Mouse (Mus musculus) hindbrain, embryonic 11.5 days (tissue): ENCODE data around the gene Rragd. TPM values are rescaled to one million over a fixed set of nuclear protein-coding genes. Genes with fewer than 3 reads are reported as not detected.
A peak's percentile ranks its signal among the peaks of the same experiment; 100 is the strongest.

ENCODE experiments used
- ATAC-seq: fragments of 200-750 bp; cut with Nextera tagmentation; 2 replicates; pipeline ENCODE4 v1.8.0; 2017; ENCODE audit warnings: mild to moderate bottlenecking, moderate TSS enrichment, moderate library complexity; ENCODE audit not compliant: low FRiP score
- DNase-seq: peaks from one replicate; pipeline ENCODE4 v3.0.0-alpha.2; 2015; ENCODE audit warnings: low spot score
- H3K27ac ChIP-seq: fragments of 300-500 bp; sonication (generic); 2 replicates; pipeline ENCODE4 v1.5.1; 2014; ENCODE audit warnings: mild to moderate bottlenecking, low read depth, low read length
- H3K27me3 ChIP-seq: fragments of 300-500 bp; sonication (generic); 2 replicates; pipeline ENCODE4 v1.6.1; 2014; ENCODE audit warnings: mild to moderate bottlenecking, low read length, moderate library complexity, mixed read lengths; ENCODE audit not compliant: control insufficient read depth, insufficient read depth
- H3K36me3 ChIP-seq: fragments of 300-500 bp; sonication (generic); 2 replicates; pipeline ENCODE4 v1.6.1; 2014; ENCODE audit warnings: mild to moderate bottlenecking, low read length, moderate library complexity, mixed read lengths; ENCODE audit not compliant: control insufficient read depth, insufficient read depth
- H3K4me1 ChIP-seq: fragments of 300-500 bp; sonication (generic); replicated peaks from 2 replicates; pipeline ENCODE4 v1.6.1; 2014; ENCODE audit warnings: low read length, mixed read lengths; ENCODE audit not compliant: control insufficient read depth, insufficient read depth
- H3K4me2 ChIP-seq: fragments of 300-500 bp; sonication (generic); replicated peaks from 2 replicates; pipeline ENCODE4 v1.6.1; 2014; ENCODE audit warnings: mild to moderate bottlenecking, low read depth, low read length
- H3K4me3 ChIP-seq: fragments of 300-500 bp; sonication (generic); 2 replicates; pipeline ENCODE4 v1.5.1; 2014; ENCODE audit warnings: low read depth, low read length
- H3K9ac ChIP-seq: fragments of 300-500 bp; sonication (generic); 2 replicates; pipeline ENCODE4 v1.6.1; 2014; ENCODE audit warnings: low read depth, low read length
- H3K9me3 ChIP-seq: fragments of 300-500 bp; sonication (generic); 2 replicates; pipeline ENCODE4 v1.6.1; 2016; ENCODE audit warnings: low read length; ENCODE audit not compliant: control insufficient read depth
- WGBS: fragments of 180-500 bp; shearing (Covaris S2); extraction: QIAGEN DNeasy Blood & Tissue Kit; methylation state at CpG from one replicate; pipeline ENCODE4 v1.1.7; 2014; 5-methylcytosine and 5-hydroxymethylcytosine counted together
- polyA plus RNA-seq: library from polyadenylated mRNA; unstranded; fragments of >200 nt; fragmentation: Nextera tagmentation; extraction: Ambion mirVana; gene quantifications from 2 replicates; pipeline ENCODE4 v1.2.1, GENCODE M21; 2014

The Rragd gene
- polyA plus RNA-seq = 36.6 and 53.5 TPM in 2 replicates

DNA sequence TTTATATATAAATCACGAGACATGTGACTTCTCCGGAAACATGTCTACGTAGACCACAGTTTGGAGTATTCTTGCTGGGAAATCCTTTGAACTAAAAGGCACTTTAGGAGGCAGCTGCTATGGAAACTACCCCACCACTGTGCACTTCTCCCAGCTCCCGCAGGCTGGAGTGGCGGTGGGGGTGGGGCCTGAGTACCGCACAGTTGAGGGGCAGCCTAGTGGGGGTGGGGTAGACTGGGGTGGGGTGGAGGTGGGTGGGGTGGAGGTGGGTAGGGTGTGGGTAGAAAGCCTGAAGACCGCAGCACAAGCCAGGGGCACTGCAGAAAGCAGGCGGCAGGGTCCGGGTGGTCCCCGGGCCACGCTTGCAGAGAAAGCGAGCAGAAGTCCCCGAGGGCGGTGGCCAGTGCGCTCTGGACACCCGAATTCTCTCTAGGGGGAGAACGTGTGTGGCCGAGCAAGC lies at the start of gene Rragd:
Gene Rragd, plus strand, starts transcription at position 322 of the 460 bp plus-strand sequence.
- Histone ChIP-seq H3K36me3 (no peaks in the 10 kb centered on the region), H3K4me1 (no peaks in the 10 kb centered on the region; the same call in 1 of the 2 replicates), H3K4me3 (peak within 1 kb of the TSS; percentile 87), H3K27me3 (no peaks in the 10 kb centered on the region), H3K27ac (peak within 1 kb of the TSS; percentile 87), H3K4me2 (peak within 1 kb of the TSS; percentile 93), H3K9ac (peak within 1 kb of the TSS; percentile 95), H3K9me3 (no peaks in the 10 kb centered on the region)
- ATAC-seq = peak; percentile 76
- DNase-seq = peak; percentile 73
- under 1% methylated on average over 17 of the region's 18 CpGs for WGBS

GRCm38 (mm10) chr4:32936762-32937341 lies 46.0 kb upstream of the Rragd start:
- 0 out of 2 replicates have a peak, but pooled peaks cover 3% of the 10 kb centered on the region for H3K4me1 ChIP-seq
- H3K9ac ChIP-seq = no peak overlapping the region
- no peak overlapping the region for H3K4me2 ChIP-seq
- ATAC-seq (no peak), DNase-seq (no peak)
- H3K27me3 ChIP-seq = no peaks in the 10 kb centered on the region
- no peak overlapping the region; the same call in 1 of the 2 replicates for H3K27ac ChIP-seq
- WGBS = 48% methylated on average over 9 of the region's 9 CpGs
- H3K9me3 ChIP-seq = no peaks in the 10 kb centered on the region
- no peaks in the 10 kb centered on the region for H3K36me3 ChIP-seq
- no peak overlapping the region for H3K4me3 ChIP-seq

- Histone ChIP-seq H3K9me3 (no peaks in the 10 kb centered on the region), H3K27ac (no peak overlapping the region), H3K27me3 (no peaks in the 10 kb centered on the region), H3K36me3 (no peaks in the 10 kb centered on the region), H3K4me1 (0 out of 2 replicates have a peak, but pooled peaks cover 3% of the 10 kb centered on the region), H3K4me2 (no peak overlapping the region), H3K9ac (no peak overlapping the region), H3K4me3 (no peak overlapping the region)
- DNase-seq (no peak), ATAC-seq (no peak)
- WGBS = 46% methylated on average over 4 of the region's 4 CpGs
These were observed 43.3 kb upstream of the Rragd start for GRCm38 (mm10) chr4:32939521-32939920.

GRCm38 (mm10) chr4:32939964-32940363 lies 42.9 kb upstream of the Rragd start:
- 59% methylated on average over 5 of the region's 5 CpGs for WGBS
- Histone ChIP-seq H3K4me3 (no peak overlapping the region), H3K9ac (no peak overlapping the region), H3K4me1 (0 out of 2 replicates have a peak, but pooled peaks cover 3% of the 10 kb centered on the region), H3K4me2 (no peak overlapping the region), H3K27ac (no peak overlapping the region), H3K9me3 (no peaks in the 10 kb centered on the region), H3K36me3 (no peaks in the 10 kb centered on the region), H3K27me3 (no peaks in the 10 kb centered on the region)
- DNase-seq (no peak), ATAC-seq (no peak)

DNA sequence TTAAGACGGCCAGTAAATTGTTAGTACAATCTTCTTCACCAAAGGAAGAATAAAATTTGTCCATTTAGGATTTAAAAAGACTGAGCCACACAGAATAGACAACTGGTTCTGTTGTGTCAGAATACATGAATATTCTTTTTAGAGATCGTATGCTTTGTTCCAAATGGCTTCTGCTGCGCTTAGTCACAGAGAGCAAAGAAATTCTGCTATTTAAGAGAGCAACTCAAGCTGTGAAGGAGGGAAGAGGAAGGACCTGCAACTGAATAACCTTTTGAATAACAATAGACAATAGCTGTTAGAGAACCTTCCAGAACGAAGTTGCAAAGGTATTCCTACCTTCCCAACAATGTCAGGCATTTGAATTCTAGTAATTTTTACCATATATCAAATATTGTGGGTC lies 41.9 kb upstream of the Rragd start:
- H3K9ac ChIP-seq = no peak overlapping the region
- 55% methylated on average over 4 of the region's 4 CpGs for WGBS
- no peaks in the 10 kb centered on the region for H3K27me3 ChIP-seq
- no peaks in the 10 kb centered on the region for H3K36me3 ChIP-seq
- H3K4me1 ChIP-seq = 0 out of 2 replicates have a peak, but pooled peaks cover 3% of the 10 kb centered on the region
- DNase-seq (no peak), ATAC-seq (no peak)
- H3K4me2 ChIP-seq = no peak overlapping the region
- H3K9me3 ChIP-seq = no peaks in the 10 kb centered on the region
- no peak overlapping the region for H3K27ac ChIP-seq
- H3K4me3 ChIP-seq = no peak overlapping the region

DNA sequence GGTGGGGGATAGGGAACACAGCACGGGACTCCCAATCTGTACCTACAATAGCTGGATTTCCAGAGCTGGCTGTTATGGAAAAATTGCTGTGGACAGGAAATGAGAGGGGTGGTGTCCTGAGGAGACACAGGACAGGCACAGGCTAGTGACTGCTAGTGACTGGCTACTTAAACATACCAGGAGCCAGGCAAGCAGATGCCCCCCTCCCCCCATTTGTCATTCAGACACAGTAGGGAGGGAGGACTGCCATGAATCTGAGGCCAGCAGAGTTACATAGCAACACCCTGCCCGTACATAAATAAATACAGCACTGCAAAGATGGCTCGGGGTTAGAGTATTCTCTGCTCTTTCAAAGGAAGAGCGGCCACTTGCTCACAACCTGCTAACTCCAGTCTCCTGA lies 35.2 kb upstream of the Rragd start:
- H3K4me2 ChIP-seq = no peak overlapping the region
- WGBS = 19% methylated on average over 4 of the region's 4 CpGs
- H3K27ac ChIP-seq = 0 out of 2 replicates have a peak overlapping the region, but pooled peaks have one; percentile 27
- H3K36me3 ChIP-seq = no peaks in the 10 kb centered on the region
- DNase-seq (peak; percentile 47), ATAC-seq (peak; percentile 32; the same call in 1 of the 2 replicates)
- no peak overlapping the region for H3K9ac ChIP-seq
- H3K9me3 ChIP-seq = no peaks in the 10 kb centered on the region
- H3K4me3 ChIP-seq = no peak overlapping the region
- H3K27me3 ChIP-seq = 0 out of 2 replicates have a peak, but pooled peaks cover 4% of the 10 kb centered on the region
- H3K4me1 ChIP-seq = peaks cover 6% of the 10 kb centered on the region; the same call in 1 of the 2 replicates

GRCm38 (mm10) chr4:32948696-32949095 lies 34.1 kb upstream of the Rragd start:
- Histone ChIP-seq H3K4me1 (peaks cover 6% of the 10 kb centered on the region; the same call in 1 of the 2 replicates), H3K27me3 (0 out of 2 replicates have a peak, but pooled peaks cover 4% of the 10 kb centered on the region), H3K4me3 (no peak overlapping the region), H3K36me3 (no peaks in the 10 kb centered on the region), H3K4me2 (no peak overlapping the region), H3K27ac (no peak overlapping the region), H3K9me3 (no peaks in the 10 kb centered on the region), H3K9ac (no peak overlapping the region)
- DNase-seq (no peak), ATAC-seq (no peak)
- 61% methylated on average over 10 of the region's 10 CpGs for WGBS

DNA sequence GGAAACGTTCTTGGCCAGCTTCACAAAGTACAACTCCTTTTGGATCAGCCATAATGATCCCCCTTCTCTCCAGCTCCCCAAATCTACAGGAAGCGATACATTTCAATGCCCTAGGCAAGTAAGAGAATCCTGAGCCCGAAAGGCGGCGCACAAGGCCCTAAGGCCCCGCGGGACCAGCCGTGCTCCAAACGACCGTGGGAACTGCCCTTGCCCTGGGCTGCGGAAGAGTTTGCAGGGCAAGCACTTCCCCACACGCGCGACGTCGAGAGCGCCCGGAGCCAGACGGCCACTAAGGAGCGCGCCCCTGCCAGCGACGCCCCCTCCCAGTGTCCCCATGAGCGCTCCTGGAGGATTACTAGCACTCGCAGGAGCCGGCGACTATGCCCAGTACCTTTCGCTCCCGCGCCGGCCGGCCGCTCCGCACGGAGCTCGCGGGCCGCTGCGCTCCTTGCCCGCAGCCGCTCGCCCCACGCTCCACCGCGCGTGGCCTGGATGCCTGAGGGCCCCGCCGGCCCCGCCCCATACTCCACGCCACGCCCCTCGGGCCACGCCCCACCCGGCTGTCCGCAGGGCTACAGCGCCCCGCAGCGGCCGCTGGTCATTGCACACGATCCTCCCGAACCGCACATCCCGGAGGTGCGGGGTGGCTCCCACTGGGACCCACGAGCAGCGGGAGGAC lies 32.3 kb upstream of the Rragd start, which contains the start of gene Ankrd6:
Gene Ankrd6, minus strand, starts transcription at position 486 of the 679 bp plus-strand sequence.
- peak; percentile 94 for DNase-seq

More for the DNA sequence above, 32.3 kb upstream of the Rragd start, which contains the start of gene Ankrd6:
- Histone ChIP-seq H3K27me3 (0 out of 2 replicates have a peak, but pooled peaks cover 4% of the 10 kb centered on the region), H3K36me3 (no peaks in the 10 kb centered on the region), H3K27ac (no peak within 1 kb of the TSS), H3K9ac (peak within 1 kb of the TSS; percentile 73), H3K9me3 (no peaks in the 10 kb centered on the region), H3K4me1 (peaks cover 6% of the 10 kb centered on the region; the same call in 1 of the 2 replicates), H3K4me2 (peak within 1 kb of the TSS; percentile 91), H3K4me3 (peak within 1 kb of the TSS; percentile 72)
- peak; percentile 91 for ATAC-seq
- under 1% methylated on average over 57 of the region's 66 CpGs for WGBS
